Mouse (Mus musculus) myocyte (in vitro differentiated cells): Measurements from ENCODE around the gene Tshz2.

Source experiments
- CEBPB ChIP-seq: IDR thresholded peaks from 2 replicates; pipeline ENCODE4 v1.6.1; 2011; ENCODE audit warnings: mild to moderate bottlenecking, moderate library complexity; ENCODE audit not compliant: poor library complexity, insufficient read depth, severe bottlenecking
- E2F4 ChIP-seq: IDR thresholded peaks from one replicate; pipeline ENCODE4 v1.6.1; 2011; ENCODE audit warnings: mild to moderate bottlenecking, control low read depth, moderate library complexity; ENCODE audit not compliant: insufficient read depth
- MAX ChIP-seq: IDR thresholded peaks from one replicate; pipeline ENCODE4 v1.6.1; 2011; ENCODE audit warnings: low read depth, mild to moderate bottlenecking, control low read depth
- MYOD1 ChIP-seq, 3 experiments: IDR thresholded peaks; one replicate each; pipeline ENCODE4 v1.6.1; 2011; ENCODE audit warnings: control low read depth in 2 of 3, low read depth in 2 of 3, mild to moderate bottlenecking in 2 of 3, moderate library complexity in 1 of 3; ENCODE audit not compliant: insufficient read length in 2 of 3, control insufficient read depth in 1 of 3
- POLR2A ChIP-seq: IDR thresholded peaks from one replicate; pipeline ENCODE4 v1.6.1; 2011; ENCODE audit warnings: low read depth, mild to moderate bottlenecking, control low read depth, moderate library complexity; ENCODE audit not compliant: insufficient read length
- REST ChIP-seq: IDR thresholded peaks from one replicate; pipeline ENCODE4 v1.6.1; 2011; ENCODE audit warnings: mild to moderate bottlenecking, control low read depth, moderate library complexity; ENCODE audit not compliant: insufficient read depth, insufficient read length
- USF1 ChIP-seq: IDR thresholded peaks from one replicate; pipeline ENCODE4 v1.6.1; 2011; ENCODE audit warnings: low read depth, mild to moderate bottlenecking, control low read depth, moderate library complexity

DNA sequence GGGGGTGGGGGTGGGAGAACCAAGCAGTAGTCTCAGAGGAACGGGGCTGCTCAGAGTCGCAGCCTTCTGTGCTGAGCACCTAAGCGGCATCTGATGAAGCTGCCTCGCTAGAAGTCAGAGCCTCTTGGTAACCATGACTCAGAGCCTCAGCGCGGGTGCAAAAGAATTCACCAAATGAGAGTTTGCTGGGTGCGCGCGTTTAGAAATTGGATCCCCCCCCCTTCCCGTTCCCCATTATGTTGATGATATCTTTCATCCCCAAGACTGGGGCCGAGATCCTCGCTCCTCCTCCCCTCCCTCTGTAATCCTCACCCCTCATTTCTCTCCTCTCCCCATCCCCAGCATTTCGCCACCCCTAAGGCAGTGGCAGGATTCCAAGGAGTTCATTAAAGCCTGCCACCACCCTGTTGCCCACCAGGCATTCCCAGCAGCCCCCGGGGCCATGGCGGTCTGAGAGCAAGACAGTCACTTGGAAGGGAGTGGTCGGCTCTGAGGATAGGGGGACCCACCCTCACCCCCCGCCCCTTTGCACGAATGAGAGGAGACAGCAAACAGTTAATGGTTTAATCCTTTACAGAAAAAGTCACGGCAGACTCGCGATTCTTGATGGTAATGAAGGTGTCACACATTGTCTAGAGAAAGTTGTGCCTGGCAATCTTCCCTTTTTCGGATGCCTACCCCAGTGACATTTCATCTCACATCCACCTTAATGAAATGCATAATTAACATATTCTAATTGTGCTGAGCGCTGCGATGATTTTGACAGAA lies 328.8 kb downstream of the Tshz2 start:
- TF ChIP-seq POLR2A, result no peak
- TF ChIP-seq MAX, result no peak
- no peak for TF ChIP-seq USF1
- no peak for TF ChIP-seq MYOD1 (IDR thresholded peaks at IDR 0.05; ENCODE audit: control insufficient read depth in 1 of 3, insufficient read length in 2 of 3, low read depth in 2 of 3)
- TF ChIP-seq REST, result no peak
- no peak for TF ChIP-seq CEBPB
- TF ChIP-seq E2F4, result no peak
